Mouse (Mus musculus) CH12.LX (cell line): ENCODE data around the gene Pklr. TPM values are rescaled to one million over a fixed set of nuclear protein-coding genes. Genes with fewer than 3 reads are reported as not detected.

ENCODE experiments used
- DNase-seq: peaks from one replicate; pipeline ENCODE4 v3.0.0-alpha.2; 2013; ENCODE audit errors: extremely low read depth
- H3K27ac ChIP-seq: 2 replicates; pipeline ENCODE4 v1.5.1; 2012; ENCODE audit warnings: low read depth, mild to moderate bottlenecking, control low read depth, moderate library complexity; ENCODE audit not compliant: insufficient read depth
- H3K27me3 ChIP-seq: replicated peaks from 2 replicates; pipeline ENCODE3; 2012; ENCODE audit warnings: inconsistent platforms
- H3K36me3 ChIP-seq, 2 experiments: replicated peaks in 1 of 2; 2 replicates each; pipeline versions ENCODE3 to v1.6.1; 2012; ENCODE audit warnings: inconsistent platforms in 1 of 2, low read length in 1 of 2, mild to moderate bottlenecking in 1 of 2, mixed read lengths in 1 of 2, moderate library complexity in 1 of 2; ENCODE audit not compliant: control insufficient read depth in 1 of 2, insufficient read depth in 1 of 2
- H3K4me1 ChIP-seq, 2 experiments: 2 replicates each; pipeline ENCODE4 v1.6.1; 2012; ENCODE audit warnings: inconsistent platforms in 1 of 2, moderate library complexity in 1 of 2; ENCODE audit not compliant: insufficient read depth in 2 of 2, control insufficient read depth in 1 of 2
- H3K4me2 ChIP-seq: 2 replicates; pipeline ENCODE4 v1.6.1; 2012; ENCODE audit warnings: low read depth, mild to moderate bottlenecking, control low read depth; ENCODE audit not compliant: poor library complexity, insufficient read depth, severe bottlenecking
- H3K4me3 ChIP-seq, 3 experiments: fragments of 150-350 bp in 1 of 3; sonication (generic) in 1 of 3; replicated peaks in 1 of 3; 2 replicates each; pipeline versions ENCODE3 to v1.5.1; 2011 to 2012; ENCODE audit warnings: low read depth in 2 of 3, low read length in 2 of 3, mild to moderate bottlenecking in 2 of 3, moderate library complexity in 2 of 3, control low read depth in 1 of 3, improper control_type of control experiment in 1 of 3, inconsistent platforms in 1 of 3, mixed read lengths in 1 of 3; ENCODE audit not compliant: poor library complexity in 1 of 3
- H3K79me2 ChIP-seq: replicated peaks from 2 replicates; pipeline ENCODE4 v1.6.1; 2012; ENCODE audit warnings: mild to moderate bottlenecking, moderate library complexity; ENCODE audit not compliant: control insufficient read depth, poor library complexity, insufficient read depth, severe bottlenecking; ENCODE audit errors: extremely low read depth
- H3K9ac ChIP-seq: 2 replicates; pipeline ENCODE4 v1.6.1; 2012; ENCODE audit warnings: low read depth, mild to moderate bottlenecking, control low read depth, moderate library complexity; ENCODE audit not compliant: insufficient read depth
- H3K9me3 ChIP-seq: replicated peaks from 2 replicates; pipeline ENCODE3; 2012; ENCODE audit warnings: low read length, inconsistent platforms, mixed read lengths
- BHLHE40 ChIP-seq: IDR thresholded peaks from 2 replicates; pipeline ENCODE4 v1.6.1; 2011; ENCODE audit warnings: mild to moderate bottlenecking, low read depth, low read length, improper control_type of control experiment
- CHD2 ChIP-seq: IDR thresholded peaks from 2 replicates; pipeline ENCODE4 v1.6.1; 2011; ENCODE audit warnings: low read length, improper control_type of control experiment
- CTCF ChIP-seq, 2 experiments: IDR thresholded peaks in 1 of 2; conservative IDR thresholded peaks in 1 of 2; 2 replicates each; pipeline ENCODE4 v1.5.1; 2011 to 2012; ENCODE audit warnings: low read depth in 2 of 2, low read length in 2 of 2, improper control_type of control experiment in 1 of 2, inconsistent platforms in 1 of 2, mild to moderate bottlenecking in 1 of 2, moderate library complexity in 1 of 2
- E2F4 ChIP-seq: IDR thresholded peaks from 2 replicates; pipeline ENCODE4 v1.6.1; 2011; ENCODE audit warnings: low read depth, low read length, improper control_type of control experiment; ENCODE audit not compliant: insufficient replicate concordance
- GABPA ChIP-seq: IDR thresholded peaks from 2 replicates; pipeline ENCODE4 v1.6.1; 2012; ENCODE audit warnings: low read depth, low read length, improper control_type of control experiment, inconsistent platforms; ENCODE audit not compliant: insufficient replicate concordance
- HCFC1 ChIP-seq: IDR thresholded peaks from 2 replicates; pipeline ENCODE4 v1.6.1; 2012; ENCODE audit warnings: low read depth, mild to moderate bottlenecking, inconsistent platforms, low read length, improper control_type of control experiment
- JUN ChIP-seq: IDR thresholded peaks from 2 replicates; pipeline ENCODE4 v1.6.1; 2011; ENCODE audit warnings: low read depth, mild to moderate bottlenecking, low read length, improper control_type of control experiment, moderate library complexity; ENCODE audit not compliant: insufficient read depth
- JUND ChIP-seq: conservative IDR thresholded peaks from 2 replicates; pipeline ENCODE4 v1.6.1; 2011; ENCODE audit warnings: low read depth, low read length, improper control_type of control experiment
- KAT2A ChIP-seq: IDR thresholded peaks from 2 replicates; pipeline ENCODE4 v1.6.1; 2012; ENCODE audit warnings: low read length, improper control_type of control experiment, inconsistent platforms; ENCODE audit not compliant: insufficient replicate concordance
- MAFK ChIP-seq: IDR thresholded peaks from 2 replicates; pipeline ENCODE4 v1.6.1; 2011; ENCODE audit warnings: low read length, improper control_type of control experiment; ENCODE audit not compliant: insufficient replicate concordance
- MAZ ChIP-seq: IDR thresholded peaks from 2 replicates; pipeline ENCODE4 v1.6.1; 2012; ENCODE audit warnings: low read depth, mild to moderate bottlenecking, inconsistent platforms, low read length, improper control_type of control experiment, moderate library complexity
- MEF2A ChIP-seq: IDR thresholded peaks from 2 replicates; pipeline ENCODE4 v1.6.1; 2014; ENCODE audit warnings: low read depth, mild to moderate bottlenecking, inconsistent platforms, low read length, improper control_type of control experiment, borderline replicate concordance
- MXI1 ChIP-seq: IDR thresholded peaks from 2 replicates; pipeline ENCODE4 v1.6.1; 2011; ENCODE audit warnings: mild to moderate bottlenecking, low read depth, low read length, improper control_type of control experiment
- NELFE ChIP-seq: IDR thresholded peaks from 2 replicates; pipeline ENCODE4 v1.6.1; 2011; ENCODE audit warnings: low read depth, low read length, improper control_type of control experiment
- PAX5 ChIP-seq: IDR thresholded peaks from 2 replicates; pipeline ENCODE4 v1.6.1; 2012; ENCODE audit warnings: low read length, inconsistent platforms, mixed read lengths
- POLR2A ChIP-seq: IDR thresholded peaks from 2 replicates; pipeline ENCODE4 v1.6.1; 2011; ENCODE audit warnings: low read depth, mild to moderate bottlenecking, improper control_type of control experiment, low read length
- POLR2AphosphoS2 ChIP-seq: IDR thresholded peaks from 2 replicates; pipeline ENCODE4 v1.6.1; 2011; ENCODE audit warnings: low read depth, low read length, improper control_type of control experiment
- SMC3 ChIP-seq: IDR thresholded peaks from 2 replicates; pipeline ENCODE4 v1.6.1; 2011; ENCODE audit warnings: low read depth, low read length, improper control_type of control experiment
- TBP ChIP-seq: conservative IDR thresholded peaks from 2 replicates; pipeline ENCODE4 v1.6.1; 2011; ENCODE audit warnings: low read depth, low read length, improper control_type of control experiment
- TCF12 ChIP-seq: IDR thresholded peaks from 2 replicates; pipeline ENCODE4 v1.6.1; 2014; ENCODE audit warnings: low read depth, mild to moderate bottlenecking, inconsistent platforms, low read length, improper control_type of control experiment
- UBTF ChIP-seq: IDR thresholded peaks from 2 replicates; pipeline ENCODE4 v1.6.1; 2012; ENCODE audit warnings: low read depth, mild to moderate bottlenecking, inconsistent platforms, low read length, improper control_type of control experiment, moderate library complexity
- USF2 ChIP-seq: conservative IDR thresholded peaks from 2 replicates; pipeline ENCODE4 v1.6.1; 2011; ENCODE audit warnings: low read depth, low read length, improper control_type of control experiment
- ZC3H11A ChIP-seq: IDR thresholded peaks from 2 replicates; pipeline ENCODE4 v1.6.1; 2012; ENCODE audit warnings: low read depth, mild to moderate bottlenecking, inconsistent platforms, low read length, improper control_type of control experiment
- ZMIZ1 ChIP-seq: IDR thresholded peaks from 2 replicates; pipeline ENCODE4 v1.6.1; 2012; ENCODE audit warnings: low read depth, mild to moderate bottlenecking, inconsistent platforms, low read length, improper control_type of control experiment
- ZNF384 ChIP-seq: IDR thresholded peaks from 2 replicates; pipeline ENCODE4 v1.6.1; 2012; ENCODE audit warnings: low read depth, low read length, improper control_type of control experiment, inconsistent platforms
- dilution Hi-C: fragments of 300-500 bp; cut with MboI; formaldehyde crosslinking; loops from 2 replicates; pipeline ENCODE4 v1.14.3; 2020; ENCODE audit warnings: low sequenced_read_pairs; ENCODE audit not compliant: extremely low pct_unique_long_range_greater_than_20kb, extremely low pct_ligation_motif_present
- in situ Hi-C: fragments of 300-500 bp; cut with MboI; formaldehyde crosslinking; loops from 3 replicates; pipeline ENCODE4 v1.14.3; 2019; ENCODE audit warnings: low sequenced_read_pairs, low pct_ligation_motif_present, low pct_unique_long_range_greater_than_20kb, mixed read lengths
- polyA plus RNA-seq: library from polyadenylated mRNA; unstranded; fragments of >175 nt; gene quantifications from 2 replicates; pipeline ENCODE4 v1.2.1, GENCODE M21; 2012; ENCODE audit warnings: low read depth; ENCODE audit not compliant: insufficient read length
- total RNA-seq, 2 experiments: library from RNA; depleted of rRNA; stranded (reverse); fragments of 300-350 nt in 1 of 2; fragments of >200 nt in 1 of 2; gene quantifications; 2 replicates each; pipeline ENCODE4 v1.2.3; 2012 to 2014

Gene Pklr
- total and polyA plus RNA-seq, 3 experiments, result not detected

DNA sequence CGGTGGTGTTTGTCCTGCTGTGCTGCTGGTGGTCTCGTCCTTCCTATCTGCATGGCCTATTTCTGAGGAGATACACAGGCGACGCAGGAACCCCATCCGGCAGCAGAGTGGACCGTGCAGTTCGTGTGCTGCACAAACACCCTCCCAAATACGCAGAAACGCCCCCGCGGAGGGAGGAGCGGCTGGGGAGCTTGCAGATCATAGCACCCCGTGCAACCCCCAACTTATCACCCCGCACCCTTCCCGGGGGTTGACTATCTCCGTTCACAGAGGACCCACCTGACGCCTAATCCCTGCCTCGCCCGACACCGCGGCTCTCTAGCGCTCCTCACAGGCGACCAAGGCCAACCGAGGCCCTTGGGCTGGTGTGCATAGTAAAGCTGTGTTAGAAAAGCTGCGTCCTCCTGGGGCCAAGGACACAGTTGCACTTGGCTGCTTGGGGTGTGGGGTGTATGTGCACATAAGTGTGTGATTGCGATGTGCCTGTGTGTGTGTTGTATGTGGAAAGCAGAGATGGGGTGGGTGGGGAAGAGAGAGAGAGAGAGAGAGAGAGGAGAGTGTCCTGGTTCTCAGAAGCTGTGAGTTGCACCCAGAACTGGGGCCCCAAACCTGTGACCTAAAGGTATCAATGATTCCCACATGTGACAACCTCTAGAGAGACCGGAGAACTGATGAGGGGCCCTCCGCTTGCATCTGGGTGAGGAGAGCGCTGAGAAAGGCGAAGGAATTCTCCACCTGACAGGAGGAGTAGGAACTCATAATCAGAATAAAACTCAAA, 3.5 kb upstream of the Pklr start:
- H3K9ac ChIP-seq, result no peak overlapping the region
- no peak overlapping the region for H3K4me3 ChIP-seq
- H3K9me3 ChIP-seq, result no peaks in the 10 kb centered on the region
- peaks cover 15% of the 10 kb centered on the region for H3K27me3 ChIP-seq
- no peak overlapping the region for H3K27ac ChIP-seq
- no peaks in the 10 kb centered on the region for H3K36me3 ChIP-seq
- no peak overlapping the region for H3K4me2 ChIP-seq
- H3K4me1 ChIP-seq, result no peaks in the 10 kb centered on the region
- dilution Hi-C loops (no loop called here), in situ Hi-C loops (no loop called here)
- no peak for DNase-seq
- no peak for TF ChIP-seq PAX5
- H3K79me2 ChIP-seq, result no peaks in the 10 kb centered on the region

DNA sequence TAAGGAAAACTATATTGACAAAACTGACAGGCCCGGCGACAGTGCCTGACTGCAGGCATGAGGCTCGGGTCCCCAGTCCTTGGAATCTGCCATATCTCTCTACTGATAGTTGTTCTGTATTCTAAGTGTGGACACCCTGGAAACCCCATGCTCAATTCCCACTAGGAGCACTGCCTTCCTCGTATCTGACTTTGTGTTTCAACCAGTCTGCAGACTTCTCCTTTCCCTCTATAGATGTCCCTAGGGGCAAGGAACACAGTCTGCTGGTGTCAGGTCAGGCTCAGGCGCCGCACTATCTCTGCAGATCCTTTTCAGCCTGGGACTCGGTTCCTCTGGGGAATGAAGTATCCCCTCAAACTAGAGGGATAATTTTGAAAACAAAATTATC, 2.9 kb upstream of the Pklr start:
- TF ChIP-seq CTCF (conservative IDR thresholded peaks at IDR 0.05 in 1 of 2, IDR thresholded peaks at IDR 0.05 in 1 of 2; ENCODE audit: low read depth in 2 of 2, low read length in 2 of 2) (no peak), MAZ (no peak), TCF12 (no peak), ZC3H11A (no peak), POLR2AphosphoS2 (no peak), E2F4 (no peak), ZMIZ1 (no peak), GABPA (no peak), MAFK (no peak), NELFE (no peak), UBTF (no peak), JUND (no peak)
- Histone ChIP-seq H3K4me3 (no peak overlapping the region), H3K36me3 (no peaks in the 10 kb centered on the region), H3K27me3 (peaks cover 15% of the 10 kb centered on the region), H3K27ac (no peak overlapping the region), H3K9ac (no peak overlapping the region), H3K9me3 (no peaks in the 10 kb centered on the region), H3K4me1 (no peaks in the 10 kb centered on the region), H3K79me2 (no peaks in the 10 kb centered on the region), H3K4me2 (no peak overlapping the region)
- in situ Hi-C loops (no loop called here), dilution Hi-C loops (no loop called here)
- no peak for DNase-seq

DNA sequence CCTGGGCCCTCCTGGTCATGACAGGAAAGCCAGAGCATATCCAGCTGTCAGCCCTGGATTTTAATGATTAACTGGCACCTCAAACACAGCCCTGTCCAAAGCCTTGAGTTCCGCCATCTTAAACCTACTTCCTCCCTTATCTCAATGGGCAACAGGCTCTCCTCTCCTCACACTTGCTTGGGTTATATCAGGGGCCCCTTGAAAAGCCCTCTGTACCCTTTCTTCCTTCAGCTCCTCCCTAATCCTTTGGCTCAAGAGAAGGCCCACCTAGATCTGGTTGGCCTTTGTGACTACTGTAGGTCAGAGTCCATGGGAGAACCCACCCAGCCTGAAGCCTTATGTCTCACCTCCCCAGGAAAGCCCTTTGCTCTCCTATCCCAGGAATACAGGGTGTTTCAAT, 2.2 kb upstream of the Pklr start:
- Histone ChIP-seq H3K4me3 (no peak overlapping the region), H3K27ac (no peak overlapping the region), H3K9ac (no peak overlapping the region), H3K79me2 (no peaks in the 10 kb centered on the region), H3K27me3 (peaks cover 15% of the 10 kb centered on the region), H3K9me3 (no peaks in the 10 kb centered on the region), H3K36me3 (no peaks in the 10 kb centered on the region), H3K4me1 (no peaks in the 10 kb centered on the region), H3K4me2 (no peak overlapping the region)
- no peak for DNase-seq
- in situ Hi-C loops (no loop called here), dilution Hi-C loops (no loop called here)
- TF ChIP-seq CHD2 (no peak), UBTF (no peak), MAFK (no peak), JUND (no peak), GABPA (no peak), ZMIZ1 (no peak), ZNF384 (no peak), POLR2AphosphoS2 (no peak), HCFC1 (no peak), BHLHE40 (no peak), USF2 (no peak), ZC3H11A (no peak), POLR2A (no peak), SMC3 (no peak), MEF2A (no peak), TBP (no peak), MXI1 (no peak), KAT2A (no peak), JUN (no peak), MAZ (no peak)
